Mouse (Mus musculus) kidney, postnatal 0 days (tissue): Measurements from ENCODE around the gene Gm45713. TPM values are rescaled to one million over a fixed set of nuclear protein-coding genes. Genes with fewer than 3 reads are reported as not detected.

Experiments used
- ATAC-seq: fragments of 200-750 bp; cut with Nextera tagmentation; replicated peaks from 2 replicates; pipeline ENCODE4 v1.8.0; 2017; ENCODE audit warnings: low read depth, moderate number of reproducible peaks, moderate TSS enrichment, moderate library complexity; ENCODE audit not compliant: low FRiP score
- DNase-seq: peaks from one replicate; pipeline ENCODE4 v3.0.0-alpha.2; 2016; ENCODE audit warnings: low spot score
- H3K27ac ChIP-seq: fragments of 300-500 bp; sonication (generic); 2 replicates; pipeline ENCODE4 v1.5.1; 2014; ENCODE audit warnings: mild to moderate bottlenecking
- H3K27me3 ChIP-seq: fragments of 300-500 bp; sonication (generic); 2 replicates; pipeline ENCODE4 v1.6.1; 2014; ENCODE audit warnings: low read length, mixed read lengths; ENCODE audit not compliant: insufficient read depth
- H3K36me3 ChIP-seq: fragments of 300-500 bp; sonication (generic); 2 replicates; pipeline ENCODE4 v1.6.1; 2014; ENCODE audit warnings: low read length, mixed read lengths; ENCODE audit not compliant: insufficient read depth
- H3K4me1 ChIP-seq: fragments of 300-500 bp; sonication (generic); replicated peaks from 2 replicates; pipeline ENCODE4 v1.6.1; 2014; ENCODE audit warnings: antibody characterized with exemption, low read length, mixed read lengths; ENCODE audit not compliant: insufficient read depth
- H3K4me2 ChIP-seq: fragments of 300-500 bp; sonication (generic); 2 replicates; pipeline ENCODE4 v1.6.1; 2014; ENCODE audit warnings: mild to moderate bottlenecking, low read length, moderate library complexity, mixed read lengths
- H3K4me3 ChIP-seq: fragments of 300-500 bp; sonication (generic); replicated peaks from 2 replicates; pipeline ENCODE4 v1.5.1; 2014; ENCODE audit warnings: low read depth, low read length
- H3K9ac ChIP-seq: fragments of 300-500 bp; sonication (generic); 2 replicates; pipeline ENCODE4 v1.6.1; 2014; ENCODE audit warnings: low read depth, low read length
- H3K9me3 ChIP-seq: fragments of 300-500 bp; sonication (generic); replicated peaks from 2 replicates; pipeline ENCODE4 v1.6.1; 2016; ENCODE audit warnings: low read length, inconsistent platforms, mixed read lengths
- CTCF ChIP-seq: IDR thresholded peaks from 2 replicates; pipeline ENCODE4 v1.5.1; 2016; ENCODE audit warnings: antibody characterized with exemption, low read depth, mild to moderate bottlenecking, moderate library complexity
- WGBS: fragments of 180-500 bp; shearing (Covaris S2); extraction: QIAGEN DNeasy Blood & Tissue Kit; methylation state at CpG from one replicate; pipeline ENCODE4 v1.1.7; 2014; 5-methylcytosine and 5-hydroxymethylcytosine counted together
- polyA plus RNA-seq: library from polyadenylated mRNA; unstranded; fragments of >200 nt; fragmentation: Nextera tagmentation; extraction: Ambion mirVana; gene quantifications from 2 replicates; pipeline ENCODE4 v1.2.1, GENCODE M21; 2015

The Gm45713 gene
- polyA plus RNA-seq = 0.83 and 1.3 TPM in 2 replicates

DNA sequence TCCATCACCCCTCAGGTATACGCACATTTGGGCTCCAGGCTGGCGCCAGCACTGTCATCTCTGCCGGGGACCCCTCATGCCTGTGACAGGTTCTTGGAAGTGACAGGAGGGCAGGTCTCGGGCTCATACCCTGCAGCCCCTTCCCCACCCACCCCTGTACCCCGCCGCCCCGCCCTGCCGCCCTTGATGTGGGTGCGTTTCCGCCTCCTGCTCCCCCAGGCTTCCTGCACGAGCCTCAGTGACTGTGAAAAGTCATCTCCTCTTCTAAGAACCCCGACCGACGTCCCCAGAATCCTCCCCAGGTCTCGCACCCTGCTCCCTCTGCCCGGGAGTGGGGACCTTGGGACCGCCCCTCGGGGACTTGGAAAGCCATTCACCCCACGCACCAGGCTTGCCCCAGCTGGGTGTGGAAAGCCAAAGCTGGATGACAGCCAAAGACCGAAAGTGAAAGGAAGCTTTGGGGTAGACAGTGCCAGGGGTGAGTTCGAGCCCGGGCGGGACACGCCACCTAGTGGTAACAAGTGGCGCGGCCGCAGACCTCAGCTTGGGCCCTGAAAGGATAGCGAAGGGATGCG lies at the start of gene Gm45713, which contains the start of gene Flt3l:
Gm45713 (minus strand) TSS at position 239 of the 575 bp plus-strand sequence.
Flt3l (minus strand) TSS at position 440 of the 575 bp plus-strand sequence.
- H3K9ac ChIP-seq = peak within 1 kb of the TSS; percentile 66
- ATAC-seq (peak; percentile 73), DNase-seq (peak; percentile 93)
- TF ChIP-seq CTCF = peak; percentile 99
- H3K4me2 ChIP-seq = peak within 1 kb of the TSS; percentile 91
- H3K4me1 ChIP-seq = peaks cover 9% of the 10 kb centered on the region; the same call in 1 of the 2 replicates
- no peaks in the 10 kb centered on the region for H3K27me3 ChIP-seq
- H3K9me3 ChIP-seq = no peaks in the 10 kb centered on the region
- H3K4me3 ChIP-seq = peak within 1 kb of the TSS; percentile 67
- no peak within 1 kb of the TSS; the same call in 1 of the 2 replicates for H3K27ac ChIP-seq
- no peaks in the 10 kb centered on the region for H3K36me3 ChIP-seq
- WGBS = 1% methylated on average over 29 of the region's 29 CpGs

DNA sequence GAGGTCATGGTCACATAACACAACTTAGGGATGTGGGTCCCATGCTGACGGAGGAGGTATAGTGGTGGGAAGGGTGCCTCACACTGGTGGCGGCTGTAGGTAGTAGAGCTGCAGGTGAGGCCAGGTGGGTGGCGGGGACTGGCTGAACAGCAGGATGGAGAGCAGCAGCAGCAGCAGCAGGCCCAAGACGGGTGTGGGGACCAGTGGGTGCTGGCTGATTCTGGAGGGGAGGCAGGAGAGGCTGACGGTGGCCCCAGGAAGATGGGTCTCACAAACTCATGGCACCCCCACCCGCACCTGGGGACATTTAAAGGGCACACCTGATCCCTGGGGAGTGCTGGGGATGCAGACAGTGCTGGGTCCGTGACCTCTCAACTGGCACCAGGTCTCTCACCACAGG lies 47.6 kb upstream of the Gm45713 start:
- Histone ChIP-seq H3K9me3 (no peaks in the 10 kb centered on the region), H3K9ac (no peak overlapping the region), H3K4me3 (no peak overlapping the region), H3K27ac (no peak overlapping the region), H3K36me3 (no peaks in the 10 kb centered on the region), H3K4me1 (peaks cover 5% of the 10 kb centered on the region; the same call in 1 of the 2 replicates), H3K27me3 (peaks cover 56% of the 10 kb centered on the region), H3K4me2 (no peak overlapping the region)
- 74% methylated on average over 7 of the region's 7 CpGs for WGBS
- ATAC-seq (no peak), DNase-seq (no peak)
- TF ChIP-seq CTCF = no peak

DNA sequence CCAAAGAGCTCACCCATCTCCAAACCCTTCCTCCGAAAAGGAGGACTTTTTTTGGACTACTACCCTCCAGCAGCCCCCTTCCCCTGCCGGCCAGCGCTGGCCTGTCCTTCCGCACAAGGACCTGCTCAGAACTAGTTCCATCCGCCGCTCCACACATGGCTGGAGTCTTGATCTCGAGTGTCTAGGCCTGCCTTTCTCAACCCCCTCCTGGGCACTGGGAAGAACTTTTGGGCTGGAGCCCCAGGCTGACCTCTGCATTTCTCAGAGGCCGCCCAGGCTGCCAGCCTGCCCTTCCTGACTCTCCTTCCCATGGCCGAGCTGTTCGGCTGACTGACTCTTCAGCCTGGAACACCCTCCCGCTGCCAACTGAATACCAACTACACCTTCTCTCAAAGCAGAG lies 46.6 kb upstream of the Gm45713 start:
- no peaks in the 10 kb centered on the region for H3K36me3 ChIP-seq
- no peaks in the 10 kb centered on the region for H3K9me3 ChIP-seq
- peaks cover 5% of the 10 kb centered on the region; the same call in 1 of the 2 replicates for H3K4me1 ChIP-seq
- peaks cover 67% of the 10 kb centered on the region for H3K27me3 ChIP-seq
- H3K4me3 ChIP-seq = 0 out of 2 replicates have a peak overlapping the region, but pooled peaks have one; percentile 13
- 0 out of 2 replicates have a peak overlapping the region, but pooled peaks have one; percentile 20 for H3K9ac ChIP-seq
- 6% methylated on average over 11 of the region's 11 CpGs for WGBS
- peak overlapping the region; percentile 52 for H3K4me2 ChIP-seq
- no peak for TF ChIP-seq CTCF
- no peak for DNase-seq
- no peak overlapping the region for H3K27ac ChIP-seq
- ATAC-seq = peak; percentile 47; the same call in 1 of the 2 replicates

DNA sequence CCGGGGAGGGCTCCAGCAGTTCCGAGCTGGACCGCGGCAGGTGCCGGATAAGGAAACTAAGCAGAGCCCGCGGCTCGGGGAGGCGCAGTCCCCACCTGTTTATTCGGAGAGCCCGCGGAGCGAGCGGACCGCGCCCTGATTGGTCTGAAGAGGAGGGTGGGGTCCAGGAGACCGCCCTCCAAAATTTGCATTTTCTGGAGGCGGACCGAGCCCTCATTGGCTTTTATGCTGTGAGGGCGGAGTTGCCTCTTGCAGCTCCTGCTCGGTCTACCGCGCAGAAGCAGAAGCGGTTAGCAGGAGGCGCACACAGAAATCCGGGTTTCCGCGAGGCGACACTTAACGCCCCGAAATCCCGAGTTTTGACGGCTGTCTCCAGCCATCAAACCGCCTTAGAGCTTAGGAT lies 46.2 kb upstream of the Gm45713 start:
- H3K4me1 ChIP-seq = peaks cover 5% of the 10 kb centered on the region; the same call in 1 of the 2 replicates
- H3K4me2 ChIP-seq = peak overlapping the region; percentile 52
- peaks cover 71% of the 10 kb centered on the region for H3K27me3 ChIP-seq
- TF ChIP-seq CTCF = no peak
- no peak overlapping the region for H3K27ac ChIP-seq
- WGBS = under 1% methylated on average over 33 of the region's 34 CpGs
- ATAC-seq (peak; percentile 81), DNase-seq (peak; percentile 94)
- H3K9me3 ChIP-seq = no peaks in the 10 kb centered on the region
- H3K9ac ChIP-seq = no peak overlapping the region
- 0 out of 2 replicates have a peak overlapping the region, but pooled peaks have one; percentile 13 for H3K4me3 ChIP-seq
- no peaks in the 10 kb centered on the region for H3K36me3 ChIP-seq

DNA sequence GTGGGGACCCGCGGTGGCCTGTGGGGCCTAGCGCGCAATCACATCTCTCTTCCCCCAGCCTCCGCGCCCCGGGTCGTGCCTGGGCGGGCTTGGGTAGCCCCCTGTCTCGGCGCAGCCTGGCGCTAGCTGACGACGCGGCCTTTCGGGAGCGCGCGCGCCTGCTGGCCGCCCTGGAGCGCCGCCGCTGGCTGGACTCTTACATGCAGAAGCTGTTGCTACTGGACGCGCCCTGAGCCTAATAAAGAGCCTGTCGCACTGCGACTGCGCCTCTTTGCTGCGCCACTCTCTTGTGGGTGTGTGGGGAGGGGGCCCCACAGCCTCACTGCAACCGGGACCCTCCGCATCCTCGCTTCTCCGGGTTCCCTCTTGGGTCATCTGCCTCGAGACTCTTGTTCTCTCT lies 45.5 kb upstream of the Gm45713 start:
- whole genome bisulfite sequencing = 4% methylated on average over 33 of the region's 35 CpGs
- peaks cover 75% of the 10 kb centered on the region for H3K27me3 ChIP-seq
- peaks cover 5% of the 10 kb centered on the region; the same call in 1 of the 2 replicates for H3K4me1 ChIP-seq
- H3K36me3 ChIP-seq = no peaks in the 10 kb centered on the region
- no peak for DNase-seq
- no peak overlapping the region for H3K9ac ChIP-seq
- no peak overlapping the region for H3K27ac ChIP-seq
- ATAC-seq = 0 out of 2 replicates have a peak, but pooled peaks have one; percentile 3
- TF ChIP-seq CTCF = no peak
- H3K9me3 ChIP-seq = no peaks in the 10 kb centered on the region
- 0 out of 2 replicates have a peak overlapping the region, but pooled peaks have one; percentile 10 for H3K4me3 ChIP-seq
- H3K4me2 ChIP-seq = no peak overlapping the region; the same call in 1 of the 2 replicates

DNA sequence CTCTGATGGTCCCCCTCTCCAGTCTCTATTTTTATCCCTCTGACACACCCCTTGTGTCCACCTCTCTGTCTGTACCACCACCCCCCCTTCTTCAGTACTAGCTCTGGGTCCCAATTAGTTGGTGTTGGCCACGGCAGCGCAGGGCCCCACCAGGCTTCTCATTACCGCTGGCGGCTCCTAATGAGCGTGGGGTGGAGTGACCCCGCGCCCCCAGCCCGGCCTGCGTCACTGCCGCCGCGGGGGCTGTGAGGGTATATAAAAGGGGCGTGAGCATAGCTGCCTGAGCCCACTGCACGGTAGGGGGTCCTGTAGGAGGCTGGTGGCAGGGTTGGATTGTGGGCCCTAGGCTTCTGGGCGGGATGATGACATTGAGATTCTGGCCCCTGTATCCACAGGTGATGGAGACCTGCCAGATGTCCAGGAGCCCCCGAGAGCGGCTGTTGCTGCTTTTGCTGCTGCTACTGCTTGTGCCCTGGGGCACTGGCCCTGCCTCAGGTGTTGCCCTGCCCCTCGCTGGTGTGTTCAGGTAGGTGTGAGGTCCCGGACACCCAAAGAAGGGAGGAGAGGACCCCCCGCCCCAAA lies 45.0 kb upstream of the Gm45713 start, which contains the start of gene Pth2:
Pth2 (plus strand) TSS at position 100 of the 582 bp plus-strand sequence.
- no peak within 1 kb of the TSS for H3K9ac ChIP-seq
- H3K36me3 ChIP-seq = no peaks in the 10 kb centered on the region
- ATAC-seq = no peak
- no peak within 1 kb of the TSS; the same call in 1 of the 2 replicates for H3K4me2 ChIP-seq
- TF ChIP-seq CTCF = no peak
- peaks cover 78% of the 10 kb centered on the region for H3K27me3 ChIP-seq
- no peaks in the 10 kb centered on the region for H3K9me3 ChIP-seq
- no peak for DNase-seq
- H3K27ac ChIP-seq = no peak within 1 kb of the TSS
- 10% methylated on average over 18 of the region's 20 CpGs for WGBS
- peaks cover 5% of the 10 kb centered on the region; the same call in 1 of the 2 replicates for H3K4me1 ChIP-seq
- H3K4me3 ChIP-seq = 0 out of 2 replicates have a peak within 1 kb of the TSS, but pooled peaks have one; percentile 10
